Mouse (Mus musculus) embryo, embryonic 11 days (tissue): Measurements from ENCODE around the gene Ankrd11.

ENCODE experiments used
- DNase-seq: peaks from one replicate; pipeline ENCODE4 v3.0.0-alpha.2; 2015

Ankrd11 gene

DNA sequence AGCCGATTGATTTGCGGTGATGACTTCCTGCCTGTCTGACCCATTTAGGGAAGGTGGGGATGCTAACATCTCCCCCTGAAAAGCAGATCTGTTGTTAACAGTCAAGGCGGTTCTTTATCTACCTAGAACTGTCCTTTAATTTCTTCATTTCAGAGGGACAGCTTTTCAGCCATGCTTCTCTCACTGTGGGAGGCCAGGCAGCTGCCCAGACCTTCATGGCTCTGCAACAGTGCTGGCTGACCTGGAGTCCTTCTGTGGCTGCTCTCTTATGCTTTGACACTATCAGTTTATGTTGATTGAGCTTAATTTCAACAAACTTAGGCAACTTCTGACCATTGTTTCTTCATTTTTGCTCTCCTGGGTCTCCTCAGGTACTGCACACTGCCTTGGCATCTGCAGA lies 161.8 kb downstream of the Ankrd11 start:
- no peak for DNase-seq

DNA sequence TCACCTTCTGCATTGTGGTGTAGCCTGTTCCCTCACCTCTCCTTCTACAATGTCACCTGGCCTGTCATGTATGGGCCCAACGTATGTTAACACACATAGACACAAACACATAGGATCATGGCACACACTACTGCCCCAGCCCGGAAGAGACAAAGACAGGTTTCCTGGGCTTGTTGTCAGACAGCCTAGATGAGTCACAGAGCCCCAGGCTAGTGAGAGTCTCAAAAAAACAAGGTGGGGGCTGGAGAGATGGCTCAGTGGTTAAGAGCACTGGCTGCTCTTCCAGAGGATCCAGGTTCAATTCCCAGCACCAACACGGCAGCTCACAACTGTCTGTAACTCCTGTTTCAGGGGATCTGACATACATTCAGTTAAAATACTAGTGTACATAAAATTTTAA lies 163.8 kb downstream of the Ankrd11 start:
- no peak for DNase-seq

DNA sequence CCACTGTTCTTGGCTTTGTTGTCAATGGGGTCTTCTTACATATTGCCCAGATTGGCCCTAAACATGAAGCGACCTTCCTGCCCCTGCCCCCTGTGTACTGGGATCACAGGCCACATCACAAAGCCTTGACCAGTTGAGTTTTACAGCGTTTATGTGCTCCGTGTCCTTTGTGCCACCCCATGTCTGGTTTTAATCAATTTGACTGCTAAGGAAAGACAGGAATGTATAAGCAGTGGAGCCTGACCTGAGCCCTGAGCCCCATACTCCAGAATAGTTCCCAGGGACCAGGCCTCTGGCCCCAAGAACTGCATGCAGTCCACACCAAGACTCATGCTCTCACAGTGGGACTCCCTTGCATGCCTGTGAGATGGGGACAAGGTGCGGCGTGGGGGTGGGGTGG lies 166.9 kb downstream of the Ankrd11 start:
- DNase-seq = peak; percentile 54

DNA sequence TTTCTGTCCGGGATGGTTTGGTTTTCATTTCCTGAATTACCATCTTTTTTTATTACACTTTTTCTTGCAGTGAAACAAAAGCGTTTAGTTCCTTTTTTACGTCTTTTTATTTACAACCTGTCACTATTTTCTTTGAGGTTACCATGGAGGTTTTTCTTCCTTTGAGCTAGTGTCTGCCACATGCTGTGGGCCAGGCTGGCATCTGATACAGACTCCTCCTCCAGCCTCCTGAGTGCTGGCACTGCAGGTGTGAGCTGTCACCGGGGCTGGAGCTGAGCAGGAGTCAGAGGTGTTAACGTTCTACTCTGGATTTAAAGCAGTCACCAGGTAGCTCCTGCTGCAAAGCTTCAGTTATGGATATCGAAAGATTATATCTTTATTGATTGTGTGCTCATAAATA lies 168.9 kb downstream of the Ankrd11 start:
- no peak for DNase-seq

DNA sequence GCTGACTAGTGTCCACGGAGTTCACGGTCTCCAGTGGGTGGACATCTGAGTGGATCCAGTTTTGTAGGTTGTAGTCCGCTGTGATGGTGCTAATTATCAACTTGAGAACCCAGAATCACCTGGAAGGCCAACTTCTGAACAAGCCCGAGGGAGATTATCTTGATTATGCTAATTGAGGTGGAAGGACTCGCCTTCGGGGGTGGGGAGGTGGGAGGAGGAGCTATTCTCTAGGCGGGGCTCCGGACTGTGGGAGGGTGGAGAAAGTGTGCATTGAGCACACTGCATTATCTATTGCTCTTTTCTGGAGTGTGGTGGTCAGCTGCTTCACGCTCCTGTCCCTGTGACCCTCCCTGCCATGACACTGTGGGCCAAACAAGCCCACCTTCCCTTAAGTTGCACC lies 170.4 kb downstream of the Ankrd11 start:
- no peak for DNase-seq

DNA sequence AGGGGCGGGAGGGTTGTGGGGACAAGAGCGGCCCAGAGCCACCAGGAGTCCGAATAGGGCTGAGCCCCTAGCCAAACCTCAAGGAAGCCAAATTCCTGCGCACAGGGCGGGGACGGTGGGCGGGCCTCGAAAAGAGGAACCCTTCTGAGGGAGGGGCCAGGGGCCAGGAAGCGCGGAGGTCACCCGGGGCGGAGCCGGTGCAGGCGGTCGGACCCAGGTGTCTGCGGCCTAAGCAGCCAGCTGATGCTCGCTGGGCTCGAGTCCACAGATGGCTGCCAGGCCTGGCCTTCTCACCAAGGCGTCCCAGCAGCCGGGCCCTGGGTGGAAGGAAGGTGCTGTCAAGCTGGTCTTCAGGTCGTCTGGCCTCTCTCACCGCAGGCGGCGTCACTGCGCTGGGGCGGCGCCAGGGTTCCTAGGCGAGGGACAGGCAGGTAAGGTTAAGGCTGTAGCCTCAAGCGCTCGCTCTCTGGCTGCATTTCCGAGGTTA lies 171.7 kb downstream of the Ankrd11 start:
- peak; percentile 55 for DNase-seq

DNA sequence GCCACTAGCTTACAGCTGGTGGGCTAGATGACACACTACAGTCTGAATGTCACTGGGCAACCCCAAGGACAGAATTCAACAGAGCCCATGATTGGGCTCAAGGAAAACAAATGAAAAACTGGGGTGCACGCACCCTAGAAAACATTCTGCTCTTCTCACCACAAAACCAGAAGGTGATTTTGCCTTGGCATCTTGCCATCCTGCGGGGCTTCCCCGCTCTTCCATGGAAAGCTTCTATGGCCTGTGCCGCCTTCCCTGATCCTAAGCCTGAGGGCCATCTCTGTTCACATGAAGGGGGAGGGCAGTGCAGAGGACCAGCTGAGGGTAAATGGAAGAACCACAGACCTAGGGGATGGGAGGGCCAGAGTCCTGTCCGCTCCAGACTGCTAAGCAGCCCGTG lies 174.1 kb downstream of the Ankrd11 start:
- DNase-seq = no peak

DNA sequence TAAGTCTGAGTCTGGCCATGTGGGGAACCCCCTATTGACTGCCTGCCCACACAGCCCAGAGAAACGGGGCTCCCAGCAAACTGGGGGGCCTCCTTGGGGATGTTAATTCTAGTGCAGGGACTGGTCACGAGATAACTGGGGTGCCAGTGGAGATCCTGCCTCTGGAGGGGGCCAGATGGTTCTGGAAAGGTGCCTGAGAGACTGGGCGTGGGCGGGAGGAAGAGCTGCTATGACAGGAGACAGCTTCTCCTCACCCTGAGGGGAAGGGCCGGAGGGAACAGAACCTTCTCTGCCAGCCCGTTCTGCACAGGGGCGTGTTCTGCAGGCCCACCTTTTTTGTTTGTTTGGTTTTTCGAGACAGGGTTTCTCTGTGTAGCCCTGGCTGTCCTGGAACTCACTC lies 175.8 kb downstream of the Ankrd11 start:
- no peak for DNase-seq

DNA sequence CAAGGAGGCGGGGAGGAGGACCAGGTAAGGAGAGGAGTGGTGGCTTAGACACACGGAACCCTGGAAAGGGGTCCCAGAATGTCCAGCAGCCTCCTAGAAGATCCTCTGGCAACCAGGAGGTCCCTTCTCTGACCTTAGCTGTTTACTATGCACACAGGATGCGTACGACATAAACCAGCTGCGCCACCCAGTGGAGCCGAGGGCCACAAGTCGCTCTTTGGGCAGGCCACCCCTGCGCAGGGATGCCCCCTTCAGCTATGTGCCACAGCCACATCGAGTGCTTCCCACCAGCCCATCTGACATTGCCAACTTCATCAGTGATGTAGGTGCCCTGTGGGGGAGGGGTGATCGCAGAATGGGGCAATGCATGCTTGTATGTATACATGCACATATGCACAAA lies 176.6 kb downstream of the Ankrd11 start:
- DNase-seq = peak; percentile 49

DNA sequence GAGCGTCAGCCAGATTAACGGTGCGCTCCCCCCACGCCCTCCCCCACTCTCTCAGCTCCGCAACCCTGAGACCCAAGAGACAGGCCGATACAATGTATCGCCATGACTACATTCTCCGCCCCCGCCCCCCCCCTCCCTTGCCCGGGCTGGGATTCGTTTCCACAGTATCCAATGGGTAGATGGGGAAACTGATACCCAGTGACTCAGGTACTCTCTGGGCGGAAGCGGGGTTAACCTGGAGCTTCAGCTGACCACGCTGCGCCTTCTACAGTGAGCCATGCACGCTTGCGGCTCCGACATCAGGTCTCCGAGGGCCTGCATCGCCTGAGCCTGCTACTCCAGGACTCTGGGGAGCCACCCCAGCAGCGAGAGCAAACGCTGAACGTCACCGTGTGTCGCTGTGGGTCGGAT lies 177.4 kb downstream of the Ankrd11 start:
- no peak for DNase-seq

DNA sequence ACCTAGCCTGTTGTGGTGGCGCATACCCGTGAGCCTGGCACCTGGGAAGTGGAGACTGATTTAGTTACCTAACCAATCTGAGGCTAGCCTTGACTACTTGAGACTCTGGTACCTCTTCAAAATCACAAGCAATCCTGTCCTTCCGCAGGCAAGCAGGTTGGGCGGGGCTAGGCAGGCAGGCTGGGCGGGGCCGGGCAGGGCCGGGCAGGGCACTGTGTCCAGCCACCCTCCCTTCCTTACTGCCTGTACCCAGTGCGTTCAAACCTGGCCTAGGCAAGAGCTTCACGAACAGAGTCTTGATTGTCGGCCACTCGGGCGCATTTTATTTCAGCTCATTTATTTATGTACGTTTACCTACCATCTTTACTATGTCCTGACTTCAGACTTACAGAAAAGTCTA lies 182.2 kb downstream of the Ankrd11 start:
- DNase-seq = no peak

DNA sequence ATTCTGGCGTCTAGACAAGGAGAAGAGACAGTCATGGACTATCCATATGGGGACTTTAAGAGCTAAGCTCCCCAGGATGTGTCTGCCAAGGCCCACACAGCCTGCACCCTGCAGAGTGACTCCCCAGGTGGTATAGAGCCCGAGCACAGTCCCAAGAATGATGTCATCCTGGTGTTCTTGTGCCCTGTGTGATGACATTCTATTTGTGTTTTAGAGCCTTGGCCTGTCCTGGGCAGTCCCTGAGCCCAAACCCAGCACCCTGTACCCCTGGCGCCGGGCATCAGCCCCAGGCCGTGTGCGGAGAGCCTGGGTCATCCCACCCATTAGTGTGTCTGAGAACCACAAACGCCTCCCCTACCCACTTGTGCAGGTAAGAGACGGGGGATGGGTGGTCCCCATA lies 185.8 kb downstream of the Ankrd11 start:
- DNase-seq = no peak

DNA sequence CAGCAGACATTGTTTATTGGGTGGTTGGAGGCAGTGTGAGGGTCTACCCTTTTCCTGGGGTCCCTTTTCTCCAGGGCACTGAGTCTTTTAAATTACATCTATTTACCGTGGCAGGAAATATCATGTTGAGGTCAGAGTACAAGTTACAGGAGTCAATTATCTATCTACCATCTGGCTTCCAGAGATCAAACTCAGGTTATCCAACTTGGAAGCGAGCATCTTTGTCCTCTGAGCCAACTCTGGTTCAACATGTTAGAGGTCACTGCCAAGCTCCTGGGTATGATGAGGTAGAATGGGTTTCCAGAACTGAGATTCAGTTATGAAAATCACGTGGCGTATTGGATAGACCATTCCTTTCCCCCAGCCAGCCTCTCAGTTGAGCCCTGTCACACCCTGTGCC lies 187.0 kb downstream of the Ankrd11 start:
- no peak for DNase-seq

DNA sequence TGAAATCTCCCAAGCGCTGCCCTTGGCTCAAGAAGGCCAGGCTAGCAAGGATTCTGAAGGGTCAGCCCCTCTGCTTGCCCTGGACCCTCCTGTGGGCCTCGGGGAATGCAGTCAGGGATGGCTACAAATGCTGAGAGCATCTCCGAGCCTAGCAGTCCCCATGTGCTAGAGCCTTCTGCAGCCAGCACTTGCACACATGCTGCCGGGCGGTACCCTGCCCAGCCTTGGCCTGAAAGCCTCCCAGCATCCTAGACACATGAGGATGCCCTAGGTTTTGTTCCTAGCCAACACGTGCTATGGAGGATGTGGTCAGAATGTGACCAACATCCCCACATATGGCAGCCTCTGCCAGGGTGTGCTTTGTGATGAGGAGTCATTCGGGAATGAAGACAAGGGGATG lies 187.7 kb downstream of the Ankrd11 start:
- DNase-seq = no peak

DNA sequence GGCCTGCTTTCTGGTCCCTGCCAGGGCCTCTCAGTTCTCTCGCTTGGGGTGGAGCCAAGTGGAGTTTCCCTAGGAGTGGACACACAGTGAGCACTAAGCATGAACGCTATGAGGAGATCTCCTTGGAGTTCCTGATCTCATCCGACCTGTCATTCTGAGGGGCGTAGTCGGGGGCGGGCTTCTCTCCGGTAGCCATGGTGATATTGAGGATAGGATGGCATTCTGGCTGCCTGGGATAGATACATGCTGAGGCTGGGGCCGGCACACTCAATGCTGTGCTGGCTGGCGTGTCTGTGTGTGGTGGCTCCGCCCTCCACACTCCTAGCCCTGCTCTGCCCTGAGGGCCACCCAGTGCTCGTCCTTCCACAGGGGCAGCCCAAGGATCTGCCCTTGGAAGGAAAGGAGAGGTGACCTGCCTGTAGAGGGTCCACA lies 188.7 kb downstream of the Ankrd11 start:
- peak; percentile 61 for DNase-seq

DNA sequence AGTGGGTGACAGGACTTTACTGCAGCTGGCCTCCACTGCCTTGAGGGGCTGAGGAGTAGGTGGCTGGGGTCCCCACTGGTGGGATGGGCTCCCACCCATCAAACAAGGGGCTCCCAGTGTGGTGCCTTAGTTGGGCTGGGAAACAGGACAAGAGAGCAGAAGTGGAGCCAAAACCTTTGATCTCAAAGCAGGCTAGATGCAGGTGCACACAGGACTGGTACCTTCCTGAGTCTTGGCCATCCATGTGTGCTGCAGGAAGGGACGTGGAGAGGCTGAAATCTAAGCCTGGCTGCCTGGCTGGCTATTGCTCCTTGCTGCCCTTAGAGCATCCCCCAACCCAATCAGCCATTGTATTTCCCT lies 189.6 kb downstream of the Ankrd11 start:
- no peak for DNase-seq

DNA sequence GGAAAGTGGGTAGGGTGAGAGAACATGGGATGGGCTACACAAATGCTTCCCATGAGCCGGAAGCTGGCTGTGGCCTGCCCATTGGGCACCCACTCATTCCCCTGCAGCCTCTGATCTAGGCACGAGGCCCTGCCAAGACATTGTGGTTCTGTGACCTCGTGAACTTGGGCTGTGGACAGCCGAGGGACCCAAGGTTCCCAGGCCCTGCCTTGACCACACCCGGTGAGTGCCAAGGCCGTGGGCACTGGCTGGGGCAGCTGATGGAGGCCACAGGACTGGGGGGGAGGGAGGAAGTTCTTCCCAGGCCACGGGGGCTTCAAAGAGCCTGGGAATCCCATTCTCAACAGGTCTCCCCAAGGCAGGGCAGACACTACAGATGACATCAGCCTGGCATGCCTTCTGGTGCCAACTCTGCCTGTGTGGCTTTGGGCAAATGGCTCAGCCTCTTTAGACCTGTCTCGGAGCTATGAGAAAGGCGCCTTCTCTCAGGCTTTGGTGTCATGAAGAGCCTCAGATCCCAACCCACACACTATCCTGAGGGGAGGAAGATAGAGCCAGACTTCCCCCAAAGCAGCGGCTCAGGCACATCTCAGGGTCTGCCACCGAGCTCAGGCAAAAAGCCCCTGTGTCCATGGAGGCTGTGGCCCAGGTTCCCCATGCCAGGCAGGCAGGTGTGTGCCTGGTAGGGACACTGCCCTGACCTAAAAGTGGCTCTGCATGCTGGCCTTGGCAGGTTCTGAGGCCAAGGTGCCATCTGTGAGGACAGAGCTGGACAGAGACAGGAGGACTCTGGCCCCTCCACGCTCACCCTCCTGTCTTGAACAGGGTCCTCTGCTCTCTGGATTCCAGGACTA lies 190.2 kb downstream of the Ankrd11 start:
- DNase-seq = no peak

DNA sequence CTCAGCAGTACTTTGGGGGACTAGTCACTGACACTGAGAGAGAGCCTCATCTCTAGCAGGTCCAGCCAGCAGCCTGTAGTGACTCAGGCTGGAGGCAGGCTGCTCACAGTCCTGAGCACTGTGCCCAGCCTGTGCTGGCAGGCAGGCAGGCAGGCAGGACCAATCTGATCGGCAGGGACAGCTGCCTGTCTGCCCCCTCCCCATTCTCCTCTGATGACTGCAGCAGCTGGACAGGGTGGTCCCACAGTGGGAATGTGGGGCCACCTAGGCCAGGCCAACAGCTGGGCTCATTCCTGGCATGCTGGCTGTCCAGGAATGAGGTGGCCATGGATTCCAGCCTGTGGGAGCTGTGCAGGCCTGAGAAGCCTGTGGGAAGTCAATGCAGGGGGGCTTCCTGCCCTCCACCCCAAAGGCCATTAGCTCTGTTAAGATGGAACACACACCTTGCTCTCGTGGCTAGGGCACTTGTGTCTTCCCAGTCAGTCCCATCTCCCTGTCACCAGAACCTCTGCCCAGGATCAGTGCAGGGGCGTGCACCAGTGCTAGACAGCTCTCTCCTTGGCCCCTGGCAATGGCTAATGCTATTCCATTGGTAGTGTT lies 191.3 kb downstream of the Ankrd11 start:
- DNase-seq = no peak

DNA sequence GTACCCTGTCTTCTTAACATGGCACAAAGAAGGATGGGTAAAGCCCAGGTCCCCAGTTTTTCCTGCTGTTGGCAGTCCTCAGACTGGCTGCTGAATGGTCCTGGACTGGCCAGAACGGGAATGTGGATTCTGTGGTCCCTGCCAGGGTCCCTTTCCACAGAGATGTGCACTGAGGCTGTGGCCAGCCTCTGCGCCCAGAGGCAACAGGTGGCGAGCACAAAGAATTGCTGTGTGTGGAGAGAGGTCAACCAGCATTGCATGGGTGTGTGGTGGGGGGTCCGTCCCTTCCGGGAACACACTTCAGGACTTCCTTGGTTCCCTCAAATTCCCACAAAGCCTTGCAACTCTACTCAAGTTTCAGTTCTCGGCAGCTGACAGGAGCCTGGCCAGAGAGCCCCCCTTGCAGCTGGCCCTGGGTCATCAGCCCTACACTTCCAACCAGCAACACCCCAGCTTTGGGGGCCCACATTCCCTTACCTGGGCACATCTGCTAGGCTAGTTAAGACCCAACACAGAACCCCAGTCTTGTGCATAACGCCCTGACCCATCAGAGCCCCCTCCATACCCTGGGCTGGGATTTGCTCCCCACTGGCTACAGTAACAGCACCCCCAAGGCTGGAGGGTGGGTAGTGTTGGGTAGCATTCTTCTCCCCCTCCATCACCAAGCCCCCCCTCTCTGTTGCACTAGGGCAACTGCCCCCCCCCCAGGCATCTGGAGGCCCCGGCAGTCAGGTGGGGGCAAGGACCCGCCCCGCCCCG lies 192.7 kb downstream of the Ankrd11 start:
- no peak for DNase-seq

DNA sequence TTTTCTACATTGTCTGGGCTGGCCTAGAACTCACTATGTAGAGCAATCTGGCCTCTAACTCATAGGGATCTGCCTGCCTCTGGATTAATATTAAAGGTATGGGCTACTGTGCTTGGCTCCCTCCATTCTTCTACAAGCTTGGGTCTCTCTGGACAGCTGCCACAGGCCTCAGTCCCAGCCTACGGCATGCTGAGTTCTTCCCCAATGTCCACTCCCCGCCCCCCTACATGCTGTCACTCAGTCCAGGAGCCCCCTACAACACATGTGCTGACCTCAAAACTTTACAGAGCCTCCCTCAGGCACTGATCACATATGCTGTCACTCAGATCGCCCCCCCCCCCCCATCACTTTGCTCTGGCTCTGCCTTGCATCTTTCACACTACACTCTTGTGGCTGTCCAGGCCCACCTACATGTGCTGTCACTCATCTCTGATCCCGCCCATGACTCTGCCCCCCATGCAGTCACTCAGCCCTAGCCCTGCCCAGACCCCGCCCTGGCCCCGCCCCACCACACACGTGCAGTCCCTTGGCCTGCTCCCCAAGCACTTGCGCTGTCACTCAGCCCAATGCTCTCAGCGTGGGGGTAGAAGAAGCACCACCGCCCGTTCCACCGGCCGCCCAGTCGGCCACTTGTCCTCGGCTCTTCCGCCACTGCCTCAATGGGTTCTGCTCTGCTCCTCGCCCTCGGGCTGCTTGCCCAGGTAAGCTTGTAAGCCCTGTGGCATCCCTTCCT lies 194.1 kb downstream of the Ankrd11 start, which contains the start of gene Cdh15:
Cdh15 (plus strand) TSS at position 138 of the 733 bp plus-strand sequence.
- DNase-seq = peak; percentile 72

DNA sequence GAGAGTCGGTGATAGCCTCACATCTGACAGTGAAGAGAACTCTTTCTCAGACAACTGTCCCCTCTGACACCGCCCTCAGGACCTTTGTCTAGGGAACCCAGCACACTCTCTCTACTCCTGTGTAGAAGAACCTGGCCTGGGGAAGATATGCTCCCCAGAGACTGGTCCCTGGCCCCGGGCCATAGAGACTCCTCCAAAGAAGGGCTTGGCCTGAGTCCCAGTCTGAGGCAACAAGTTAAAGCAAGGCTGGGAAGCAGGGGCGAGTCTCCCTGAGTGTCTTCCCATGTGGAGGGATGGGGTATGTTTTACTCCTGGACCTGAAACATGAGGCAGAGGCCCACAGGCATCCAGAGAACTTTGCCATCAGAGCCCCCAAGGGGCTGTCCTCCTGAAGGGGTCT lies 196.4 kb downstream of the Ankrd11 start:
- DNase-seq = no peak

DNA sequence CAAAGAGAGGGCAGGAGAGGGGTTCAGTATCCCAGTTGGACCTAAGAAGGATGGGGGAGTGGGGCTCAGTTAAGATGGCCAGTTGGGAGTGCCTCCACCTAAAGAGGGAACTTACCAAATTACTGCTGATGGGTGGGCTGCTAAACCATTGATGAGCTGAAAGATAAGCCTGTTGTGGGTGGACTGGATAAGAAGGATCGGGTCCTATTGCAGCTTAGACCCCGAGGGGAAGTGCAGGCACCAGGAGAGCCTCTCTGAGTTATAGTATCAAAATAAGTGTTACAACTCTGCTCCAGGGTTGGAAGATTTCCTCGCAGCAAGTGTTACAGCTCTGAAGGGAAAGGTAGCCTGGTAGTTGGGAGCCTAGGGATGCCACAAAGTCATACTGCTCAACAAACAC lies 197.9 kb downstream of the Ankrd11 start:
- DNase-seq = no peak

DNA sequence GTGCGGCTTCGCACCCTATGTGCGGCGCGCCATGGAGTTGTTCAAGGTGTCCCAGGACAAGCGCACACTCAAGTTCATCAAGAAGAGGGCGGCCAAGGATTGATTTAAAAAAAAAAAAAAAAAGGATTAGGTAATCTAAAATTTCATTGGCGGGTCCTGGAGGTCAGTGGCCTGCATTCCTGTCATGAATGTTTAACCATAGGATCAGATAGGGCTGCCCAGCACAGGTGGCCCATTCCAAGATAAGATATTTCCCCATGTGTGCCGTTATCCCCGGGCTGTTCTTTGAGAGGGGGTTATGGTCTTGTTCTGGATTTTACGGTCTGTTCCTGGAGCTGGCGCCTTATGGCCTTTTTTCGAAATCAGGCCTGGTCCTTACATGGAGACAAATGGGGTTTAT lies 205.4 kb downstream of the Ankrd11 start:
- DNase-seq = no peak
